Mouse (Mus musculus): ENCODE measurements around the gene Bfsp2.

Gene Bfsp2

DNA sequence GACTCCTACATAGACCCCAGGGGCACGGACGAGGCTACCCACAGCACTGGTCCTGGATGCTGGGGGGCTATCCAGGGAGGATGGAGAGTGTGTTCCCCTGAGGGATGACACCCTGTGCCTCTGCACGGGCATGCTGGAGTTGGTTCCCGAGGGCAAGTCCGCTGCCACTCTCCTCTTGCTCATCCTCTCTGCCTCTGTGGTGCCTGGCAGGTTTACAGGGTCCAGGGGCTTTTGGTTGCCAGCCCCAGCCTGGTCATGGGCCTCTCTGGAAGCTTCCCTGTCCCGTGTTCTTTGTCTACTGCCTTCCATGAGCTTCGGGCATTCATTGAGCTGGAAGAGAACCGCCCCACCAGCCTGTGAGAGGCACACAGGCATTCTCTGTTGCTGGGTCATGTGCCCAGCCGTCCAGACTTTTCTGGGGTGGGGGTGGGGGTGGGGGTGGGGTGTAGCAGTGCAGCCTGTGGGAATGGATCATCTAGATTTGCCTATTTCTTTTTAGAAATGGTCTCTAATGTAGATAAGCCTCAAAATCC, at the start of gene Bfsp2:
Bfsp2 (minus strand) TSS at position 377 of the 533 bp plus-strand sequence.
- CTCF ChIA-PET = no interaction called here

DNA sequence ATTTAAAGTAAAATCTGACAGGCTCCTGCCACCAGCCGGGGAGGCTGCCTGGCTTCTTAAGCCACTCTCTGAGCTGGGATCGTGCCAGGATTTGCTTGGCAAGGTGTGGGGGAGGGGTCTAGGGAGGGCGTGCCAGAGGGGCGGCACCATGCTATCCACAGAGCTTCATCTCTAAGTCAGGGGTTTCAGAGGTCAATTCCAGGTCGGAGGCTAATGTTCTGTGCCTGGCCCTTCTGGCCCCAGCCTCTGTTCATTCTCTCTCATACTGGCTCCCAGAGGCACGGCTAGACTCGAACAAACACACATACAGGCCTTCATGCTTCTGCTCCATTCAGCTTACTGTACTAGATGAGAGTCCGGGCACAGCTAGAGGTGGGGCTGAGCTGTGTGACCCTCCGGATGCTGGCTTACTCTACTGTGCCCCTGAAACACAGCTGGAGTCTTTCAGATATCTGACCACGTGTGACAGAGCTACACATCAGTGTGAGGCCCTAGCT, 44.9 kb upstream of the Bfsp2 start:
- CTCF ChIA-PET = no interaction called here

- CTCF ChIA-PET = no interaction called here
Observed at GRCm38 (mm10) chr9:103524600-103524999, 44.4 kb upstream of the Bfsp2 start.

- CTCF ChIA-PET = no interaction called here
Observed at GRCm38 (mm10) chr9:103523742-103524403, 43.7 kb upstream of the Bfsp2 start.

GRCm38 (mm10) chr9:103523008-103523407, 42.8 kb upstream of the Bfsp2 start:
- CTCF ChIA-PET = no interaction called here

- CTCF ChIA-PET = interaction anchor here (0.6 kb wide), 1 partner anchor 526 kb away, joined by 3 read pairs; no protein-coding TSS in a partner anchor
Observed at GRCm38 (mm10) chr9:103513884-103514283, 33.7 kb upstream of the Bfsp2 start.

DNA sequence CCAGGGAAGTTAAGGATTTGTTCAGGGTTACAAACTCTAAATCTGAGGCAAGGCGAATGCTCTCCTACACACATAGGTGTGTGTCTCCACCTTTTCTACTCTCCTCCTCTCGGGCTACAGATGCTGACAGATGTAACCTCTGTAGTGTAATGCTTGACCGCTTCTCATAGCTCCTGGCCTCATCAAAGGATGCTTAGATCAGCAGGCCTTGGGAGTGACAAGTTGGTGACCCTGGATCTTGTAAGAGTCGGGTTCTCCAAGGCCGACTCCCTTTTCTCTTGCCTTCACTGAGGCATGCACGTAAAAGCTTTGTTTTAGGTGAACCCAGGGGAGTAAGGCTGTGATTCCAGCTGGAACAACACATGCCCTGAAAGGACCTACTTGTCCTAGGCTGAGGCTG, 32.0 kb upstream of the Bfsp2 start:
- CTCF ChIA-PET = interaction anchor here (0.6 to 0.7 kb wide), 2 partner anchors 21 to 798 kb away, joined by 3 to 14 read pairs; no protein-coding TSS in a partner anchor

- CTCF ChIA-PET = no interaction called here
Observed at GRCm38 (mm10) chr9:103506968-103507584, 26.9 kb upstream of the Bfsp2 start.

DNA sequence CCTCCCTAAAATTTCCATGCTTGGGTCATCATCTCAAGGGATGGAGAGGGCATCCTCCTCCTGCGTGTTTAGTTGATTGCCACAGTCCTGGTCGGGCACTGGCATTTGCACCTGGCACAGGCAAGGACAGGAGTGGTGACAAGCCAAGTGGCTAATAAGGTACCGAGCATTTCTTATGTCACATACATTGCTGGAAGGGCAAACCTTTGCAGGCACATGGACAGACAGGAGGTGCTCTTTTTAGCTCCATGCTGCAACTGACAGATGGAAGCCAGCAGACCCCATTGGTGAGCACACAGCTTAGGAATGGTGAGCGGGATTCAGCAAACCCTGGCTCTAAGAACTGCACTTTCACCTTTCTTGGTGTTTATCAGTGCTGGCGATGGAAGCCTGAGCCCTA, 24.8 kb upstream of the Bfsp2 start:
- CTCF ChIA-PET = no interaction called here

- CTCF ChIA-PET = no interaction called here
Observed at GRCm38 (mm10) chr9:103504646-103505045, 24.4 kb upstream of the Bfsp2 start.

DNA sequence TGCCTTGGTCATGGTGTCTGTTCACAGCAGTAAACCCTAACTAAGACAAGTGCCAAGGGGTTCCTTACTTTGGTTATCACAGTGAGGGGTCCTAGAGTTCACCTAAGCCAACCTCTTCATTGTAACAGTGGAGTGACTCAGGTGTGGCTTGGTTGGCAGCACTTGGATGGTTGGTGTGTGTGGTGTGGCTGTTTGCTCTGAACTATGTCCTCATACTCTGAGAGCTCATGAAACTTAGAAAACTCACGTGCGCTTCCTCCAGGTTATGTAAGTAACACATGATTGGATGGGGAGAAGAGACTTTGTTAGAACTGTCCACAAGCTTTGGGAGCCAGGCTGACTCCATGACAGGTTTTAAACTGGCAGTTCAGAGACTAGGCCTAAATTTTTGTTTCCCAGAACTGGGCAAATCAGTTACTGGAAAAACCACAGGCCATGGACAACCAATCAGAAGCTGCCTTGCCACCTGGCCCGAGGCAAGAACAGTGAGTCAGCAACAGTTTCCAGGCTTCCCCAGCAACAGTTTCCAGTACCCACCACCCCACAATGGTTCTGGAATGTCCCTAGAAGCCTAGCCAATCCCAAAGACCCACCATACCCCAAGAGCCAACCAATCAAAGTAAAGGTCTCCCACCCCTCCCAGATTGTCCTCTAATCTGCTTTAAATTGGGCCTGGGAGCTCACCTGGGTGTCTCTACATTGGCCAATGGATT, 23.5 kb upstream of the Bfsp2 start:
- CTCF ChIA-PET = interaction anchor here (0.6 kb wide), 1 partner anchor 489 kb away, joined by 3 read pairs; no protein-coding TSS in a partner anchor

- CTCF ChIA-PET = no interaction called here
Observed at GRCm38 (mm10) chr9:103502655-103503054, 22.4 kb upstream of the Bfsp2 start.

DNA sequence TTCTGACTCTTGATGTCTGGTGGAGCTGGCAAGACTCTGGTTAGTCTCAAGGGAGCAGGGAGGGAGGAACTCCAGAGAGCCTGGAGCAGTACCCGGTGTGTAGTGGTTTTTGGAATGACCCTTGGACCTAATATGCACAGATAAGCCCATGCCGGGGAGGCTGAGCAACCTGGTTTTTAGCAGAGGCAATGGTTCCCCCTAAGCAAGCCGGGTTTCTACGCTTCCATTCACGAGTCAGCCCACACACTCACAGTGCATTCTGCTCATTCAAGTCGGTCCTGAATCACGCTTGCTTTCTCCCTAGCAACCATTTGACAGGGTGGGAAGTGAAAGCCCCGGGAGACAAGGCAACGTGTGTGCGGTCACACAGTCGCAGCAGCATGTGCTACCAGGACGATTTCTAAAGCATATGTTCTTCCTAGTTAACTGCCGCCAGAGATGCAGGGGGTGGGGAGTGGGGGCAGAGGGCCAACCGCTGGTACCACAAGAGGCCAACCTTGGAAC, 21.7 kb upstream of the Bfsp2 start:
- CTCF ChIA-PET = no interaction called here

GRCm38 (mm10) chr9:103499366-103499765, 19.1 kb upstream of the Bfsp2 start:
- CTCF ChIA-PET = no interaction called here

DNA sequence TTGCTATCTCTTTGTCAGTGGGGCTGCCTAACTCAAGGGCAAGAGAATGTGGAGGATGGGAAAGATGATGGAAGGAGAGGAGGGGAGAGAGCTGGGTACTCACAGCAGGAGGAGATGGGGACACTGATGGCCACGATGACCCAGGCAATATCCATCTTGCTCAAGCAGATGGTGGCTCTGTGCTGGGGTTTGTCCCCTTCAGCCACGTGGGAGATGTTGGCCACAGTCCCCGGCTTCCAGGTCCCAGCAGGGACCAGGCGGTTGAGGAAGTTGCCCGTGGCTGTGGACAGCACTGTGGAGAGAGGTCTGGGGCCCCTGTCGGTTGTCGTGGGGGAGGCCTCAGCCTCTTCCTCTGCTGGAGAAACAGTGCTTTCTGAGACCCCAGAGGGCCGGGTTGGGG, 18.5 kb upstream of the Bfsp2 start:
- CTCF ChIA-PET = no interaction called here

DNA sequence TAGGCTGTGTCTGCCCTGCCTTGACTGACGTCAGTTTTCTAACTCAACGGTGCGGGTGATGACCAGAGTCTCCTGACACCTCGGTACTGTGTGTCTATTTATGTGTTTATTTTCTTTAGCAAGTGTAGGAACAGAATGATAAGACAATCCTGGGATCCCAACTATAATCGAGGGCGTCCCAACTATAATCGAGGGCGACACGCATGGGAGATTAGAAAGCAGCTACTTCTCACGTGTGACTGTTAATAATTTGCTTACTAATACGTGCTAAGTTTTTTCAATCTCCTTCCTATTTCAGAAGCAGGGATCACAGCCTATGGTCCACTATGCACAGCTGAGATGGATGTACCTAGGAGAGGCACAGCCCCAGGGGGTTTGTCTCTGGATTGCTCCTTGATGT, 15.2 kb upstream of the Bfsp2 start:
- CTCF ChIA-PET = no interaction called here

- CTCF ChIA-PET = interaction anchor here (1.0 kb wide), 1 partner anchor 269 kb away, joined by 7 read pairs; no protein-coding TSS in a partner anchor
Observed at GRCm38 (mm10) chr9:103494346-103495020, 14.3 kb upstream of the Bfsp2 start.

- CTCF ChIA-PET = interaction anchor here (0.6 to 0.7 kb wide), 2 partner anchors 19 to 109 kb away, joined by 5 to 10 read pairs; no protein-coding TSS in a partner anchor
Observed at GRCm38 (mm10) chr9:103491985-103492384, 11.8 kb upstream of the Bfsp2 start.

DNA sequence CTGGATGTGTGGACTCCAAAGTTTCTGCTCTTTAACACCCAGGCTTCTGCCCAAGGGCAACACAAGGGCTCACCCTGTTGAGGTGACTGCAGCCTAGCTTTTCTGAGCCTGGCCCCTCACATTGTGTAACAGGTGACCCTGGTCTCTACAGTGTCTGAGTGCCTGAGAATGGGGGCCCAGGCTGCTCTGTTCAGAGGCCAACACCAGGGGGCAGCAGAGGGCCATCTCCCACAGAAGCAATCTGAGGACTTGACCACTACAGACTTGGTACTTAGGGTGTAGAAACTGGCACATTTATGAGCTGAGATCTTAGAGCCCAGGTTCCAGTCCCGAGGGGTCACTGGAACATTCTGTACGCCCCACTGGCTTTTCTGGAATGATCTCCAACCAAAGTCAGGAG, 10.2 kb upstream of the Bfsp2 start:
- CTCF ChIA-PET = interaction anchor here (0.7 to 1.4 kb wide), 2 partner anchors 16 to 52 kb away, joined by 3 read pairs; no protein-coding TSS in a partner anchor

- CTCF ChIA-PET = interaction anchor here (0.7 to 1.4 kb wide), 3 partner anchors 16 to 52 kb away, joined by 3 to 7 read pairs (median 3); no protein-coding TSS in a partner anchor
Observed at GRCm38 (mm10) chr9:103489883-103490282, 9.7 kb upstream of the Bfsp2 start.

- CTCF ChIA-PET = interaction anchor here (0.7 kb wide), 1 partner anchor 41 kb away, joined by 7 read pairs; no protein-coding TSS in a partner anchor
Observed at GRCm38 (mm10) chr9:103489096-103489495, 8.9 kb upstream of the Bfsp2 start.
